In the genomic region with DNA sequence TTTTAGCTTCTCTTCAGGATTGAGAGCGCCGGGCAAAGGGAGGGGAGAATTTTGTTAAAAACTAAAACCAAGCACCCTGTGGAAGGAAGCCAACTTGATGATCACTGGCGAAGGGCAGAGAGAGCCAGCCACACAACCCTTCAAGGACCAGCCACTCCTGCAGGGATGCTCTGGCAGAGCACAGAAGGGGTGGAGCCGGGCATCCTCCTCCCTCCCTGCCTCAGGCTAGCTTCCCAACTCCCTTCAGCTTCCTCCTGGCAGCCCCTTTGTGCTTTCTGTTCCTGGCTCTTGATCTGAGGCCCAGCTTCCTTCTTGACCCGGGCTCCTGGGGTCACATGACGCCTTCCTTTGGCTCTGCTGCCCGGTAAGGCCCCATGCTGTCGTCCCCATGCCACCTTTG, we compare ENCODE assay signal across 19 mouse cellular contexts.
DNase-seq lines count a peak whose midpoint lies in the region; ATAC-seq and TF ChIP-seq lines count a peak whose summit lies in the region.
"Had no signal": no experiment of that assay in that cellular context is flagged by ENCODE, and none has a peak within 500 bp of the region (broad histone marks: within the 10 kb centered on the region; RNA-seq: fewer than 3 reads in every experiment).

No protein-coding gene starts in this region.

- H3K4me3 ChIP-seq in hindbrain, embryonic 10.5 days = no peak overlapping the region
- no peak overlapping the region for H3K4me3 ChIP-seq in hindbrain, embryonic 13.5 days
- peak overlapping the region; percentile 37; the same call in 1 of the 2 replicates for H3K4me3 ChIP-seq in E14TG2a.4 (replicated peaks; ENCODE audit: low read length)
- H3K4me3 ChIP-seq in forebrain, embryonic 14.5 days (ENCODE audit: low read depth, low read length) = no peak overlapping the region
- no peak overlapping the region for H3K4me3 ChIP-seq in heart, embryonic 12.5 days
- H3K4me3 ChIP-seq: heart, embryonic 10.5 days; stomach, embryonic 15.5 days had no signal

- no peak overlapping the region for H3K9ac ChIP-seq in hindbrain, embryonic 13.5 days
- H3K9ac ChIP-seq in forebrain, embryonic 14.5 days (ENCODE audit: low read length) = peak overlapping the region; percentile 17; the same call in 1 of the 2 replicates
- no peak overlapping the region for H3K9ac ChIP-seq in heart, embryonic 12.5 days
- H3K9ac ChIP-seq: lung, embryonic 14.5 days; stomach, embryonic 15.5 days had no signal

- H3K27ac ChIP-seq in hindbrain, embryonic 10.5 days = peak overlapping the region; percentile 74
- no peak overlapping the region for H3K27ac ChIP-seq in hindbrain, embryonic 13.5 days
- H3K27ac ChIP-seq in forebrain, embryonic 14.5 days (ENCODE audit: low read depth, low read length) = peak overlapping the region; percentile 48; the same call in 1 of the 2 replicates
- no peak overlapping the region for H3K27ac ChIP-seq in heart, embryonic 12.5 days (ENCODE audit: poor library complexity, severe bottlenecking)
- H3K27ac ChIP-seq: heart, embryonic 10.5 days; stomach, embryonic 15.5 days had no signal

- DNase-seq in hindbrain, embryonic 10.5 days (ENCODE audit: low spot score) = peak; percentile 21
- DNase-seq in ZHBTc4 (ENCODE audit: low read depth, low spot score) = peak; percentile 49
- DNase-seq in forebrain, embryonic 14.5 days (ENCODE audit: low spot score) = peak; percentile 56
- no peak for DNase-seq in heart, postnatal 25 days (ENCODE audit: low spot score)
- DNase-seq in adrenal gland, adult 8-10 months = no peak
- DNase-seq: adrenal gland, adult 2 months; cerebellum, postnatal 36 days; gastrocnemius, postnatal 36 days; heart, postnatal 36 days; kidney, postnatal 10 days; lung, embryonic 14.5 days; thymus, postnatal 14 days had no signal

- H3K4me2 ChIP-seq in hindbrain, embryonic 13.5 days = no peak overlapping the region
- H3K4me2 ChIP-seq in forebrain, embryonic 14.5 days (ENCODE audit: low read length) = no peak overlapping the region
- H3K4me2 ChIP-seq in heart, embryonic 12.5 days = no peak overlapping the region
- H3K4me2 ChIP-seq: lung, embryonic 14.5 days; stomach, embryonic 15.5 days had no signal

- no peaks in the 10 kb centered on the region for H3K36me3 ChIP-seq in hindbrain, embryonic 10.5 days
- H3K36me3 ChIP-seq in hindbrain, embryonic 13.5 days = no peaks in the 10 kb centered on the region
- no peaks in the 10 kb centered on the region for H3K36me3 ChIP-seq in E14TG2a.4 (ENCODE audit: insufficient read depth, low read length)
- H3K36me3 ChIP-seq in forebrain, embryonic 14.5 days (ENCODE audit: control insufficient read depth, insufficient read depth, low read length) = no peaks in the 10 kb centered on the region
- H3K36me3 ChIP-seq in heart, embryonic 12.5 days = no peaks in the 10 kb centered on the region
- H3K36me3 ChIP-seq: heart, embryonic 10.5 days; stomach, embryonic 15.5 days had no signal

- no peaks in the 10 kb centered on the region for H3K27me3 ChIP-seq in hindbrain, embryonic 10.5 days (ENCODE audit: insufficient read depth, poor library complexity, severe bottlenecking)
- peaks cover 5% of the 10 kb centered on the region; the same call in 1 of the 2 replicates for H3K27me3 ChIP-seq in hindbrain, embryonic 13.5 days
- H3K27me3 ChIP-seq in E14TG2a.4 (ENCODE audit: insufficient read depth, low read length) = peaks cover 23% of the 10 kb centered on the region
- no peaks in the 10 kb centered on the region for H3K27me3 ChIP-seq in forebrain, embryonic 14.5 days (replicated peaks; ENCODE audit: control insufficient read depth, insufficient read depth, low read length)
- no peaks in the 10 kb centered on the region for H3K27me3 ChIP-seq in heart, embryonic 12.5 days (replicated peaks)
- H3K27me3 ChIP-seq: Patski; stomach, embryonic 15.5 days had no signal

- H3K9me3 ChIP-seq in hindbrain, embryonic 10.5 days = no peaks in the 10 kb centered on the region
- no peaks in the 10 kb centered on the region for H3K9me3 ChIP-seq in hindbrain, embryonic 13.5 days
- no peaks in the 10 kb centered on the region for H3K9me3 ChIP-seq in E14TG2a.4 (ENCODE audit: low read length)
- H3K9me3 ChIP-seq in forebrain, embryonic 14.5 days (replicated peaks; ENCODE audit: control insufficient read depth, low read length) = no peaks in the 10 kb centered on the region
- H3K9me3 ChIP-seq in heart, embryonic 12.5 days (replicated peaks) = no peaks in the 10 kb centered on the region
- H3K9me3 ChIP-seq: heart, embryonic 10.5 days; stomach, embryonic 15.5 days had no signal

- H3K4me1 ChIP-seq in hindbrain, embryonic 10.5 days (replicated peaks) = peaks cover 15% of the 10 kb centered on the region
- 0 out of 2 replicates have a peak, but pooled peaks cover 4% of the 10 kb centered on the region for H3K4me1 ChIP-seq in hindbrain, embryonic 13.5 days (replicated peaks)
- peaks cover 37% of the 10 kb centered on the region for H3K4me1 ChIP-seq in E14TG2a.4 (replicated peaks; ENCODE audit: low read depth, low read length)
- peaks cover 5% of the 10 kb centered on the region; the same call in 1 of the 2 replicates for H3K4me1 ChIP-seq in forebrain, embryonic 14.5 days (ENCODE audit: control insufficient read depth, insufficient read depth, low read length)
- peaks cover 3% of the 10 kb centered on the region for H3K4me1 ChIP-seq in heart, embryonic 12.5 days (replicated peaks)
- H3K4me1 ChIP-seq: stomach, embryonic 15.5 days had no signal

- no peak for ATAC-seq in hindbrain, embryonic 13.5 days (ENCODE audit: low FRiP score)
- ATAC-seq in forebrain, embryonic 14.5 days = peak; percentile 58; the same call in 1 of the 2 replicates
- no peak for ATAC-seq in heart, embryonic 12.5 days (ENCODE audit: insufficient number of reproducible peaks, low FRiP score)
- ATAC-seq: intestine, postnatal 0 days; Patski had no signal

- intact Hi-C loops in heart, postnatal 25 days (cut with DNase I) = no loop called here

- 8% methylated on average over 8 of the region's 8 CpGs for WGBS in hindbrain, embryonic 10.5 days
- 10% methylated on average over 8 of the region's 8 CpGs for WGBS in hindbrain, embryonic 13.5 days
- WGBS in forebrain, embryonic 14.5 days = 4% methylated on average over 8 of the region's 8 CpGs
- WGBS in heart, embryonic 12.5 days = 27% methylated on average over 8 of the region's 8 CpGs

- no peak for TF ChIP-seq CTCF in E14TG2a.4 (conservative IDR thresholded peaks at IDR 0.05; ENCODE audit: low read length)

Comparison
In these comparisons a context has a peak if more than half of its experiments do, and no peak if none do; other contexts are left out.
1. H3K27ac ChIP-seq: peak in hindbrain, embryonic 10.5 days (single experiment) and forebrain, embryonic 14.5 days (single experiment); none in hindbrain, embryonic 13.5 days (single experiment) and heart, embryonic 12.5 days (single experiment).
2. DNase-seq: peak in hindbrain, embryonic 10.5 days (single experiment), ZHBTc4 (single experiment) and forebrain, embryonic 14.5 days (single experiment); none in heart, postnatal 25 days (single experiment) and adrenal gland, adult 8-10 months (single experiment).